Mouse (Mus musculus) embryonic facial prominence, embryonic 11.5 days (tissue): ENCODE measurements at regions not wholly inside any gene's neighbourhood (a gene's known extent, or its start where the extent isn't known, plus 50 kb on each side); places are given as distances from the start of the nearest gene placed in this dataset.

Experiments
- ATAC-seq: fragments of 200-750 bp; cut with Nextera tagmentation; replicated peaks from 2 replicates; pipeline ENCODE4 v1.8.0; 2017; ENCODE audit warnings: low read depth; ENCODE audit not compliant: insufficient number of reproducible peaks, low FRiP score, low TSS enrichment
- DNase-seq: peaks from one replicate; pipeline ENCODE4 v3.0.0-alpha.2; 2015; ENCODE audit warnings: low spot score
- H3K27ac ChIP-seq: fragments of 300-500 bp; sonication (generic); replicated peaks from 2 replicates; pipeline ENCODE4 v1.5.1; 2014; ENCODE audit warnings: mild to moderate bottlenecking, low read depth, low read length, control low read depth
- H3K27me3 ChIP-seq: fragments of 300-500 bp; sonication (generic); 2 replicates; pipeline ENCODE4 v1.6.1; 2014; ENCODE audit warnings: mild to moderate bottlenecking, low read length, moderate library complexity, mixed read lengths; ENCODE audit not compliant: control insufficient read depth, insufficient read depth
- H3K36me3 ChIP-seq: fragments of 300-500 bp; sonication (generic); replicated peaks from 2 replicates; pipeline ENCODE4 v1.6.1; 2014; ENCODE audit warnings: low read depth, mild to moderate bottlenecking, low read length, moderate library complexity, mixed read lengths; ENCODE audit not compliant: control insufficient read depth, insufficient read depth
- H3K4me1 ChIP-seq: fragments of 300-500 bp; sonication (generic); 2 replicates; pipeline ENCODE4 v1.6.1; 2014; ENCODE audit warnings: low read length, mixed read lengths; ENCODE audit not compliant: control insufficient read depth, insufficient read depth
- H3K4me2 ChIP-seq: fragments of 300-500 bp; sonication (generic); 2 replicates; pipeline ENCODE4 v1.6.1; 2014; ENCODE audit warnings: low read depth, mild to moderate bottlenecking, control low read depth, low read length, moderate library complexity
- H3K4me3 ChIP-seq: fragments of 300-500 bp; sonication (generic); 2 replicates; pipeline ENCODE4 v1.5.1; 2014; ENCODE audit warnings: low read depth, low read length, control low read depth
- H3K9ac ChIP-seq: fragments of 300-500 bp; sonication (generic); replicated peaks from 2 replicates; pipeline ENCODE4 v1.6.1; 2014; ENCODE audit warnings: mild to moderate bottlenecking, control low read depth, low read length
- H3K9me3 ChIP-seq: fragments of 300-500 bp; sonication (generic); replicated peaks from 2 replicates; pipeline ENCODE4 v1.6.1; 2016; ENCODE audit warnings: mild to moderate bottlenecking, low read length, inconsistent platforms, mixed read lengths; ENCODE audit not compliant: control insufficient read depth
- WGBS: fragments of 180-500 bp; shearing (Covaris S2); extraction: QIAGEN DNeasy Blood & Tissue Kit; methylation state at CpG from one replicate; pipeline ENCODE4 v1.1.7; 2014; 5-methylcytosine and 5-hydroxymethylcytosine counted together

DNA sequence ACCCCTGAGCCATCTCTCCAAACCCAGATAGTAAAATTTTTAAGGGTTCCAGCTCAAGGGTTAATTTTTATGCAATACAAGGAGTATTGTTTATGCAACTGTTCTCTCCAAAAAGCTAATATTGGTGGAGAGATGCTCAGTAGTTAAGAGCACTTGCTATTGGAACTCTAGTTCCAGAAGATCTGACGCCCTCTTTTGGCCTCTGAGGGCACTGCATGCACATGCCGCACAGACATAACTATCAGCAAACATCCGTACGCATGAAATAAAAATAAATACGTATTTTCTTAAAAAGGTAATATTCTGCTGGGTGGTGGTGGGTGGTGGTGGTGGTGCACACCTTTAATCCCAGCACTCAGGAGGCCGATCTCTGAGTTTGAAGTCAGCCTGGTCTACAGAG is 112.1 kb upstream of the Tmpo start:
- Histone ChIP-seq H3K4me1 (no peaks in the 10 kb centered on the region), H3K36me3 (no peaks in the 10 kb centered on the region), H3K9me3 (no peaks in the 10 kb centered on the region), H3K4me2 (no peak overlapping the region), H3K27ac (no peak overlapping the region), H3K4me3 (no peak overlapping the region), H3K9ac (no peak overlapping the region), H3K27me3 (no peaks in the 10 kb centered on the region)
- ATAC-seq = no peak
- WGBS = 87% methylated on average over 6 of the region's 6 CpGs
- DNase-seq = no peak

DNA sequence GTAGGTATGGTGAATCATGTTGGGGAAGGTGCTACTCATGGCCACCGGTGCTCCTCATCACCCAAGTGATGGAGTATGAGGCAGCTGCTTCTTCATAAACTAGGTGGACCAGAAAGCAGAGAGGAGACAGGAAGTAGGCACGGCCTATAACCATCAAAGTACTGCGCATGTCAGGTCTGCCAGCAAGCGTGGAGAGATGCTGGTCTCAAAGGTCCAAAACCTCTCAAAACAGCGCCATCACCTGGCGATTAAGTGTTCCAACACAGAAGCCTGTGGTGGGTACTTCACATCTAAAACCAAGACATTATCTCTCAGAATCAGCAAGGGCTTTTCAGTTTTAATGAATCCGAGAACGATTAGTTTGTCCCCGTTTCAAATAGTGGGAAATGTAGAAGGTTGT is 103.1 kb upstream of the Tmpo start:
- H3K27ac ChIP-seq = no peak overlapping the region
- H3K27me3 ChIP-seq = no peaks in the 10 kb centered on the region
- H3K4me2 ChIP-seq = no peak overlapping the region
- WGBS = 91% methylated on average over 9 of the region's 9 CpGs
- no peaks in the 10 kb centered on the region for H3K36me3 ChIP-seq
- ATAC-seq (no peak), DNase-seq (no peak)
- no peaks in the 10 kb centered on the region for H3K4me1 ChIP-seq
- H3K4me3 ChIP-seq = no peak overlapping the region
- H3K9ac ChIP-seq = no peak overlapping the region
- H3K9me3 ChIP-seq = no peaks in the 10 kb centered on the region

DNA sequence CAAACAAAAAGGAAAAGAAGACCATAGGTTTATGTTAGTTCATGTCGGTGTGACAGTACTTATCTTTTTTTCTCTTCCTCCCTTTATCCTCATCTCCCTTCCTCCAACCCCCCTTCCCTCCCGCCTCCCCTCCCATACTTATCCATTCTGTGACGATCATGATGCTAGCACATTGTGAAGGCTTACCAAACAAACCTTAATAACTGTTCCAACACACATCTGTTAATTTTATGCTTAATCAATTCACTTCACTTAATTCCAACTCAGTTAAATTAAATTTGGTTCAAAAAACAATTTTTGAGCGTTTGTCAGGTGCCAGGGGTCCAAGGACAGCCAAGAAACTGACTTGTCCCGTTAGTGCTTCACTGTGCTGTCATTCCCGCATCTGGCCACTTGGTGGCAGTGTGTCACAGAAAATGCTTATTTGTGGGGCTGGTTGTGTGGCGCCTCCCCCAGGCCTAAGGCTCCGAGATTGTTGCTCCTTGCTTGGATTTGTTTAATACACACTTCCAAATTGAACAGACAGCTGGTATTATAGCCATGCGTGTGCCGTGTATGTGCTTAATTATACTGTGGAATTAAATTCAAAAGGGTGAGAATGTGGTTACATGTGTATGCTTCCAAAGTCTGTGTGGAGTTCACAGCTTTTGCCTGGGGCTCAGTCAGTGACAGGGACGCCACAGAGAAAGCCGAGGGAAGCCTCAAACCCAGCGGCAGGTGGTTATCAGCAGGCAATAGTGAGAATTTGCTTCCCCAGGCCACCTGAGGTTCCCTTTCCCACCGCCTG is 90.0 kb upstream of the Tmpo start:
- ATAC-seq (0 out of 2 replicates have a peak, but pooled peaks have one; percentile 19), DNase-seq (peak; percentile 93)
- H3K9ac ChIP-seq = no peak overlapping the region
- H3K4me3 ChIP-seq = no peak overlapping the region
- H3K4me1 ChIP-seq = no peaks in the 10 kb centered on the region
- 15% methylated on average over 14 of the region's 14 CpGs for WGBS
- H3K9me3 ChIP-seq = no peaks in the 10 kb centered on the region
- no peaks in the 10 kb centered on the region for H3K36me3 ChIP-seq
- no peak overlapping the region for H3K27ac ChIP-seq
- no peak overlapping the region for H3K4me2 ChIP-seq
- no peaks in the 10 kb centered on the region for H3K27me3 ChIP-seq

DNA sequence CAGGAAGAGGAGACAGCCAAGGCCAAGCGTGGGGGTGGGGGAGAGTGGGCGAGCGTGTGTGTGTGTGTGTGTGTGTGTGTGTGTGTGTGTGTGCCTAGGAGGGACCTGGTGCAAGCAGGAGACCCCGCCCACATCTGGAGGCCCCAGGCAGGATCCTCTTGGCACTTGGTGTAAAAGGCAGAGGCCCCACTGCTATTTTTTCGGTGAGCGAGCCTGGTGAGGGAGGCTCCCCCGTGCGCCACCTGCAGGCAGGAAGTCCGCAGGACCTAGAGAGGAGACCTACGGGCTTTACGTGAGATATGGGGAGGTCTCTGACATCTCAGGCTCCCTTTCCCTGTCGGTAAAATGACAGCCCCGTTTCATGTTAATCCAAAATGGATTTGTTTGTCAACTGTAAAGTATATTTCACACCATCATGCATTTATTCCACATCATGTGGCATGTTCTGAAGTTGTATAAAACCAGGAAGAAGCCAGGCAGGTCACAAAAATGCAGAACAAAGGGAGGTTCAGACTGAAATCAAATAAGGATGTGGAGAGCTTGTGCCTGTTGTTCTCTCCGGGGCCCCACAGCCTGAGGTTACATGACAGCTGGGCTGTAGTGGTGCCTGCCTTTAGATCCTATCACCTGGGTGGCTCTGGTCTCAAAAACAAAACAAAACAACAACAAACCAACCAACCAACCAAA is 89.3 kb upstream of the Tmpo start:
- no peak overlapping the region for H3K4me2 ChIP-seq

DNA sequence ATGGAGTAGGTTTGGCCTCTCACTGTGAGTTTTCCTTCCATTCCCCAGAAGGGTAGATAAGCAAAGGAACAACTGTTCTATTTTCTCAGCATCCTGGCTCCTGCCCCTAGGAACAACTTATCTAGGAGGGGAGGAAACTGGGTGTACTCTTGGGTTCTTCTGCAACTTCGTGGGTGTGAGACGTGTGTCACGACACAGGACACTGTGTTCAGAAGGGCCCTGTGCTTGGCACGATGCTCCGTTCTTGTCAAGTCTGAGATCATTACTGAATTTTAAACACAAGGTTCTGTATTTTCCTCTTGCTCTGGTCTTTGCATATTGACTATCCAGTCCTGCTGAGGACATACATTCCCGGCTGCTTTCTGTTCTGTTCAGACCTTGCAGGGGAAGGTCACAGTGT is 86.8 kb upstream of the Tmpo start:
- ATAC-seq (no peak), DNase-seq (no peak)
- no peak overlapping the region for H3K9ac ChIP-seq
- H3K4me3 ChIP-seq = no peak overlapping the region
- H3K4me1 ChIP-seq = no peaks in the 10 kb centered on the region
- no peaks in the 10 kb centered on the region for H3K9me3 ChIP-seq
- H3K27me3 ChIP-seq = no peaks in the 10 kb centered on the region
- H3K36me3 ChIP-seq = no peaks in the 10 kb centered on the region
- H3K4me2 ChIP-seq = no peak overlapping the region
- H3K27ac ChIP-seq = no peak overlapping the region
- WGBS = 94% methylated on average over 6 of the region's 6 CpGs

More for the DNA sequence above, 89.3 kb upstream of the Tmpo start:
- DNase-seq = peak; percentile 86
- peak; percentile 81 for ATAC-seq
- WGBS = 17% methylated on average over 12 of the region's 14 CpGs
- no peaks in the 10 kb centered on the region for H3K4me1 ChIP-seq
- H3K36me3 ChIP-seq = no peaks in the 10 kb centered on the region
- no peaks in the 10 kb centered on the region for H3K27me3 ChIP-seq
- H3K4me3 ChIP-seq = no peak overlapping the region
- no peaks in the 10 kb centered on the region for H3K9me3 ChIP-seq
- H3K9ac ChIP-seq = no peak overlapping the region
- H3K27ac ChIP-seq = no peak overlapping the region

DNA sequence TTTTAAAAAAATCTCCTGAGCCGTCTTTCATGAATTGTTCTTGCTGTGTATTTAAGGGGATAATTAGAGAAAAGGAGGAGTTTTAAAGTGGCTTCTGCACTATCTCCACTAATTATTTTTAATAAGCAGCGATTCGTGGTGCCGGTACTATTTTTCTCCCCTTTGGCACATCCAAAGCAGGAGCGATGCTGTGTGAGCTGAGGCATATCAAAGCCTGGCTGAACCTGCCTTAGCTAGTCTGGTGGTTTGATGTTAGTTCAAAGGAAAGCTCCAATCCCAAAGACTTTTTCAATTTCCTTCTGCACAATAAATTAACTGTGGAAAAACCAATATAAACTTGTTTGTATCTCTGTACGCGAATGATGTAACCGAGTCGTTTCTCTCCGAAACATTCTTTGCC is 79.3 kb upstream of the Tmpo start:
- H3K4me1 ChIP-seq = no peaks in the 10 kb centered on the region
- ATAC-seq (no peak), DNase-seq (no peak)
- H3K27me3 ChIP-seq = no peaks in the 10 kb centered on the region
- H3K4me2 ChIP-seq = no peak overlapping the region
- no peaks in the 10 kb centered on the region for H3K36me3 ChIP-seq
- H3K9me3 ChIP-seq = no peaks in the 10 kb centered on the region
- no peak overlapping the region for H3K9ac ChIP-seq
- WGBS = 93% methylated on average over 10 of the region's 10 CpGs
- no peak overlapping the region for H3K27ac ChIP-seq
- H3K4me3 ChIP-seq = no peak overlapping the region

DNA sequence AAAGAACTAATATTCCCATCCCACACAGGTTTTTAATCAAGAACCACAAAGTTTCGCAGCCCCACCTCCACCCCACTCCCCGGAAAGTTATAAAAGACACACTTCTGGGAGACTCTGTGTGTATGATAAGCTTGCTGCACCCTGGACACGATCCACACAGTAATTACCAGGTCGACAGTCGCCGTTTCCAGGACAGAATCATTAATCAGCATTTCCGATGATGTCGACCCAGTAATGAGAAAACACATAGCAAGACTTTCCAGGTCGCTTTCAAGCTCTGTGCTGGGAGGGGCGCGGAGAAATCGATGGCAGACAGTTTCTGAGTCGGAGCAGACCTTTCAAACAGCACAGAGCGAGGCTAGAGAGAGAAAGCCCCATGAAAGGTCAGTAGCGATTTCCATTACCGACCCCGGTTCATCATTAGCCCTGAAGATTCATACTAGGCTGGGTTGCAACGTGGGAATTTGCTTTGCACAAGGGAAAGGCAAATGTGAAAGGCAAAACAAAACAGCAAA is 68.6 kb upstream of the Tmpo start:
- Histone ChIP-seq H3K27me3 (no peaks in the 10 kb centered on the region), H3K4me3 (no peak overlapping the region), H3K9ac (no peak overlapping the region), H3K27ac (no peak overlapping the region), H3K4me2 (no peak overlapping the region), H3K4me1 (no peaks in the 10 kb centered on the region), H3K36me3 (no peaks in the 10 kb centered on the region), H3K9me3 (no peaks in the 10 kb centered on the region)
- WGBS = 65% methylated on average over 18 of the region's 18 CpGs
- DNase-seq (no peak), ATAC-seq (no peak)

DNA sequence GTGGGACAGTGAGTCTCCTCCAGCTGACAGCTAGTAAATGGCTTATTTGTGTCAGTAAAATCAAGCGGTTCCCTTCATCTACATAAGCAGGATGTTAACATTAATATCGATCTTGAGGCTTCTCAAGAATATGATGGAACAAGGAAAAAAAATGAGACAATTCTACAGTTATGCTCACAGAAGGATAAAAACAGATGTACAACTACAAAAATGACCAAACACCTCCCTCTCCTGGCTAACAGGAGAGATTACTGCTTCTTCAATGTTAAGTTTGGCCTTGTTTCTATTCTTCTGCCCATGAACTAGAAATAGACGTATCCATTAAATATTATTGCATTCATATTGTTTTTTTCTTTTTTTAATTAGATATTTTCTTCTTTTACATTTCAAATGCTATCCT is 63.2 kb upstream of the Tmpo start:
- H3K27ac ChIP-seq = no peak overlapping the region
- no peaks in the 10 kb centered on the region for H3K36me3 ChIP-seq
- WGBS = 83% methylated on average over 3 of the region's 3 CpGs
- no peak overlapping the region for H3K9ac ChIP-seq
- H3K4me3 ChIP-seq = no peak overlapping the region
- H3K4me2 ChIP-seq = no peak overlapping the region
- no peaks in the 10 kb centered on the region for H3K9me3 ChIP-seq
- peak; percentile 45 for DNase-seq
- no peak for ATAC-seq
- H3K4me1 ChIP-seq = no peaks in the 10 kb centered on the region; the same call in 1 of the 2 replicates
- H3K27me3 ChIP-seq = no peaks in the 10 kb centered on the region
